ENCODE assay signal across 10 mouse cellular contexts in the genomic region with DNA sequence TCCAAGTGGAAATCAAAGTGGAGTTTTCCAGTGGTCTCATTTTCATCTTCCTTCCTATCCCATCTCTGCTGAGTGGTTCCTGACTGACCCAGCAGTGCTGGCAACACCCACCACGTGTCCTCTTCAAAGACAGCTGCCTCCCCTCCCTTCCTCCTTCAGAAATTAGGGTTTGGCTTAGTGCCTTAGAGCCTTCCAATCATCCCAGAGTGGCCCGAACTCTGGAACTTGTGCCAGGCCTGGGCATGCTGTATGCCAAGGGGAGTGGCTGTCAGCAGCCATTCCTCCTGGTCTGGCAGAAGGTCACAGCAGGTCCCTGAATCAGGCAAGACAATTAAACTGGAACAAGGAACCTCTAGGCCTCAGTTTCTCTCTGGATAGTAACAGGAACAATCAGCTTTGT. TPM values are rescaled to one million over a fixed set of nuclear protein-coding genes. Genes with fewer than 3 reads are reported as not detected.
A peak's percentile ranks its signal among the peaks of the same experiment; 100 is the strongest.
DNase-seq lines count a peak whose midpoint lies in the region; ATAC-seq lines count a peak whose summit lies in the region.
"Had no signal": no experiment of that assay in that cellular context is flagged by ENCODE, and none has a peak within 500 bp of the region (broad histone marks: within the 10 kb centered on the region; RNA-seq: fewer than 3 reads in every experiment).

No protein-coding gene starts in this region.

- 21% methylated on average over 2 of the region's 2 CpGs for WGBS in hindbrain, embryonic 15.5 days
- 37% methylated on average over 2 of the region's 2 CpGs for WGBS in hindbrain, embryonic 10.5 days
- WGBS in limb, embryonic 11.5 days: 37% methylated on average over 2 of the region's 2 CpGs

- ATAC-seq in hindbrain, embryonic 15.5 days (ENCODE audit: low FRiP score, low read depth): peak; percentile 60
- ATAC-seq in limb, embryonic 11.5 days (ENCODE audit: insufficient number of reproducible peaks, low FRiP score, low TSS enrichment, low read depth): no peak
- no peak for ATAC-seq in monocyte, adult 5-6 weeks (replicated peaks; ENCODE audit: insufficient number of reproducible peaks, low FRiP score, low TSS enrichment, poor library complexity, severe bottlenecking)

- H3K36me3 ChIP-seq in hindbrain, embryonic 15.5 days: no peaks in the 10 kb centered on the region
- no peaks in the 10 kb centered on the region for H3K36me3 ChIP-seq in hindbrain, embryonic 10.5 days
- H3K36me3 ChIP-seq in limb, embryonic 11.5 days (ENCODE audit: control insufficient read depth, insufficient read depth, low read length): no peaks in the 10 kb centered on the region
- H3K36me3 ChIP-seq: liver, embryonic 15.5 days; stomach, embryonic 15.5 days had no signal

- peaks cover 37% of the 10 kb centered on the region for H3K27me3 ChIP-seq in hindbrain, embryonic 15.5 days
- H3K27me3 ChIP-seq in hindbrain, embryonic 10.5 days (ENCODE audit: insufficient read depth, poor library complexity, severe bottlenecking): peaks cover 82% of the 10 kb centered on the region
- H3K27me3 ChIP-seq in limb, embryonic 11.5 days (ENCODE audit: control insufficient read depth, insufficient read depth, low read length): peaks cover 20% of the 10 kb centered on the region

- H3K4me1 ChIP-seq in hindbrain, embryonic 15.5 days (replicated peaks): peaks cover 28% of the 10 kb centered on the region
- H3K4me1 ChIP-seq in hindbrain, embryonic 10.5 days (replicated peaks): peaks cover 20% of the 10 kb centered on the region
- H3K4me1 ChIP-seq in limb, embryonic 11.5 days (ENCODE audit: control insufficient read depth, insufficient read depth, low read length): no peaks in the 10 kb centered on the region; the same call in 1 of the 2 replicates
- H3K4me1 ChIP-seq: stomach, embryonic 15.5 days had no signal

- H3K9me3 ChIP-seq in hindbrain, embryonic 15.5 days: no peaks in the 10 kb centered on the region
- no peaks in the 10 kb centered on the region for H3K9me3 ChIP-seq in hindbrain, embryonic 10.5 days
- no peaks in the 10 kb centered on the region for H3K9me3 ChIP-seq in limb, embryonic 11.5 days (ENCODE audit: control insufficient read depth, low read length)
- H3K9me3 ChIP-seq: liver, embryonic 15.5 days; stomach, embryonic 15.5 days had no signal

- no peak overlapping the region for H3K4me3 ChIP-seq in hindbrain, embryonic 15.5 days
- H3K4me3 ChIP-seq in hindbrain, embryonic 10.5 days: no peak overlapping the region
- H3K4me3 ChIP-seq in limb, embryonic 11.5 days (ENCODE audit: low read depth, low read length): no peak overlapping the region
- H3K4me3 ChIP-seq: liver, embryonic 15.5 days; stomach, embryonic 15.5 days had no signal

- no peak overlapping the region for H3K4me2 ChIP-seq in hindbrain, embryonic 15.5 days
- H3K4me2 ChIP-seq in limb, embryonic 11.5 days (ENCODE audit: low read depth, severe bottlenecking): no peak overlapping the region
- H3K4me2 ChIP-seq: liver, embryonic 15.5 days; stomach, embryonic 15.5 days had no signal

- peak overlapping the region; percentile 61 for H3K27ac ChIP-seq in hindbrain, embryonic 15.5 days (replicated peaks)
- no peak overlapping the region for H3K27ac ChIP-seq in hindbrain, embryonic 10.5 days
- no peak overlapping the region for H3K27ac ChIP-seq in limb, embryonic 11.5 days (replicated peaks; ENCODE audit: low read depth, low read length)
- H3K27ac ChIP-seq: liver, embryonic 15.5 days; stomach, embryonic 15.5 days had no signal

- no peak overlapping the region for H3K9ac ChIP-seq in hindbrain, embryonic 15.5 days
- H3K9ac ChIP-seq in limb, embryonic 11.5 days (ENCODE audit: low read length): no peak overlapping the region
- H3K9ac ChIP-seq: liver, embryonic 15.5 days; stomach, embryonic 15.5 days had no signal

- no peak for DNase-seq in hindbrain, embryonic 10.5 days (ENCODE audit: low spot score)
- DNase-seq in adrenal gland, postnatal 14 days: peak; percentile 79
- DNase-seq in cerebellum, adult 9-10 months: peak; percentile 90
- DNase-seq in limb, embryonic 11.5 days (ENCODE audit: low spot score): peak; percentile 17
- no peak for DNase-seq in layer of hippocampus, adult 9-11 months
- no peak for DNase-seq in spleen, postnatal 10 days (ENCODE audit: low spot score in 2 of 2)

RNA-seq across cellular contexts. Expression of gene Mmp28, which starts 3.1 kb away (rescaled TPM):
- 4.2 TPM in 2 replicates for polyA plus RNA-seq in hindbrain, embryonic 15.5 days (2015; fragmentation: Nextera tagmentation; extraction: Ambion mirVana)
- 1.1 and 1.3 TPM in 2 replicates for polyA plus RNA-seq in hindbrain, embryonic 10.5 days (2016; fragmentation: Nextera tagmentation; extraction: Ambion mirVana)
- total RNA-seq in adrenal gland, postnatal 14 days (2021): 7.4 and 8.3 TPM in 2 replicates
- 2.9 and 3.7 TPM in 2 replicates for polyA plus RNA-seq in limb, embryonic 11.5 days (2014; fragmentation: Nextera tagmentation; extraction: Ambion mirVana)
- total RNA-seq in monocyte, adult 5-6 weeks (2017): 0.39 to 0.75 TPM in 2 of 3 replicates, not detected in the other

RNA-seq across cellular contexts. Expression of gene Taf15, which starts 6.9 kb away (rescaled TPM):
- polyA plus RNA-seq in hindbrain, embryonic 15.5 days (2015; fragmentation: Nextera tagmentation; extraction: Ambion mirVana): 9.9 and 12.2 TPM in 2 replicates
- polyA plus RNA-seq in hindbrain, embryonic 10.5 days (2016; fragmentation: Nextera tagmentation; extraction: Ambion mirVana): 9.2 and 11.3 TPM in 2 replicates
- total RNA-seq in adrenal gland, postnatal 14 days (2021): 66.3 and 72.1 TPM in 2 replicates
- polyA plus RNA-seq in limb, embryonic 11.5 days (2014; fragmentation: Nextera tagmentation; extraction: Ambion mirVana): 11.3 and 13.3 TPM in 2 replicates
- total RNA-seq in monocyte, adult 5-6 weeks (2017): 32.9 to 77.9 TPM (median 52.7 TPM) in 3 replicates

RNA-seq across cellular contexts. Expression of gene 1700020L24Rik, which starts 28.5 kb away (rescaled TPM):
- 0.42 and 0.78 TPM in 2 replicates for polyA plus RNA-seq in hindbrain, embryonic 15.5 days (2015; fragmentation: Nextera tagmentation; extraction: Ambion mirVana)
- 0.97 TPM in 1 of 2 replicates, not detected in the other for polyA plus RNA-seq in hindbrain, embryonic 10.5 days (2016; fragmentation: Nextera tagmentation; extraction: Ambion mirVana)
- 0.37 and 0.75 TPM in 2 replicates for total RNA-seq in adrenal gland, postnatal 14 days (2021)
- polyA plus RNA-seq in limb, embryonic 11.5 days (2014; fragmentation: Nextera tagmentation; extraction: Ambion mirVana): 0.55 TPM in 1 of 2 replicates, not detected in the other
- total RNA-seq in monocyte, adult 5-6 weeks (2017): 2.9 to 8.2 TPM (median 6.0 TPM) in 3 replicates

RNA-seq across cellular contexts. Expression of gene Gas2l2, which starts 36.7 kb away (rescaled TPM):
- 0.41 and 0.91 TPM in 2 replicates for polyA plus RNA-seq in hindbrain, embryonic 15.5 days (2015; fragmentation: Nextera tagmentation; extraction: Ambion mirVana)
- polyA plus RNA-seq in hindbrain, embryonic 10.5 days (2016; fragmentation: Nextera tagmentation; extraction: Ambion mirVana): 0.27 and 0.39 TPM in 2 replicates
- not detected in 2 replicates for total RNA-seq in adrenal gland, postnatal 14 days (2021)
- not detected in 2 replicates for polyA plus RNA-seq in limb, embryonic 11.5 days (2014; fragmentation: Nextera tagmentation; extraction: Ambion mirVana)
- not detected in 3 replicates for total RNA-seq in monocyte, adult 5-6 weeks (2017)
- polyA plus RNA-seq: liver, embryonic 15.5 days; stomach, embryonic 15.5 days had no signal

RNA-seq across cellular contexts. Expression of gene Heatr9, which starts 56.0 kb away (rescaled TPM):
- polyA plus RNA-seq in hindbrain, embryonic 15.5 days (2015; fragmentation: Nextera tagmentation; extraction: Ambion mirVana): not detected in 2 replicates
- polyA plus RNA-seq in hindbrain, embryonic 10.5 days (2016; fragmentation: Nextera tagmentation; extraction: Ambion mirVana): 0.10 TPM in 1 of 2 replicates, not detected in the other
- not detected in 2 replicates for total RNA-seq in adrenal gland, postnatal 14 days (2021)
- polyA plus RNA-seq in limb, embryonic 11.5 days (2014; fragmentation: Nextera tagmentation; extraction: Ambion mirVana): not detected in 2 replicates
- total RNA-seq in monocyte, adult 5-6 weeks (2017): 7.9 to 25.0 TPM (median 9.1 TPM) in 3 replicates
- polyA plus RNA-seq: liver, embryonic 15.5 days; stomach, embryonic 15.5 days had no signal

Comparison
In these comparisons a context has a peak if more than half of its experiments do, and no peak if none do; other contexts are left out.
1. DNase-seq: peak in adrenal gland, postnatal 14 days (single experiment), cerebellum, adult 9-10 months (single experiment) and limb, embryonic 11.5 days (single experiment); none in hindbrain, embryonic 10.5 days (single experiment), layer of hippocampus, adult 9-11 months (single experiment) and spleen, postnatal 10 days (0 of 2).